Mouse (Mus musculus) midbrain, embryonic 13.5 days (tissue): Measurements from ENCODE around the gene Cggbp1. TPM values are rescaled to one million over a fixed set of nuclear protein-coding genes. Genes with fewer than 3 reads are reported as not detected.

Experiments
- ATAC-seq: fragments of 200-750 bp; cut with Nextera tagmentation; 2 replicates; pipeline ENCODE4 v1.8.0; 2017; ENCODE audit warnings: mild to moderate bottlenecking, moderate TSS enrichment, moderate library complexity
- H3K27ac ChIP-seq: fragments of 300-500 bp; sonication (generic); 2 replicates; pipeline ENCODE4 v1.5.1; 2015; ENCODE audit warnings: inconsistent platforms, mild to moderate bottlenecking, moderate library complexity
- H3K27me3 ChIP-seq: fragments of 300-500 bp; sonication (generic); 2 replicates; pipeline ENCODE4 v1.6.1; 2015; ENCODE audit warnings: mild to moderate bottlenecking, inconsistent platforms
- H3K36me3 ChIP-seq: fragments of 300-500 bp; sonication (generic); 2 replicates; pipeline ENCODE4 v1.6.1; 2015; ENCODE audit warnings: mild to moderate bottlenecking, inconsistent platforms
- H3K4me1 ChIP-seq: fragments of 300-500 bp; sonication (generic); replicated peaks from 2 replicates; pipeline ENCODE4 v1.6.1; 2015; ENCODE audit warnings: inconsistent platforms
- H3K4me2 ChIP-seq: fragments of 300-500 bp; sonication (generic); replicated peaks from 2 replicates; pipeline ENCODE4 v1.6.1; 2015; ENCODE audit warnings: moderate library complexity, mild to moderate bottlenecking, inconsistent platforms
- H3K4me3 ChIP-seq: fragments of 300-500 bp; sonication (generic); replicated peaks from 2 replicates; pipeline ENCODE4 v1.5.1; 2015; ENCODE audit warnings: mild to moderate bottlenecking, inconsistent platforms
- H3K9ac ChIP-seq: fragments of 300-500 bp; sonication (generic); replicated peaks from 2 replicates; pipeline ENCODE4 v1.6.1; 2015; ENCODE audit warnings: mild to moderate bottlenecking, inconsistent platforms
- H3K9me3 ChIP-seq: fragments of 300-500 bp; sonication (generic); 2 replicates; pipeline ENCODE4 v1.6.1; 2016; ENCODE audit warnings: mild to moderate bottlenecking, inconsistent platforms
- WGBS: fragments of 180-500 bp; shearing (Covaris S2); methylation state at CpG from one replicate; pipeline ENCODE4 v1.1.7; 2015; 5-methylcytosine and 5-hydroxymethylcytosine counted together
- polyA plus RNA-seq: library from polyadenylated mRNA; unstranded; fragments of >200 nt; fragmentation: Nextera tagmentation; extraction: Ambion mirVana; gene quantifications from 2 replicates; pipeline ENCODE4 v1.2.1, GENCODE M21; 2015

Cggbp1 gene
- polyA plus RNA-seq, 1 experiment from 2014 or later: 78.9 TPM

- no peak overlapping the region for H3K4me2 ChIP-seq
- H3K27me3 ChIP-seq: no peaks in the 10 kb centered on the region
- H3K4me3 ChIP-seq: no peak overlapping the region
- H3K27ac ChIP-seq: no peak overlapping the region
- no peaks in the 10 kb centered on the region for H3K4me1 ChIP-seq
- no peak overlapping the region for H3K9ac ChIP-seq
- no peaks in the 10 kb centered on the region for H3K9me3 ChIP-seq
- H3K36me3 ChIP-seq: no peaks in the 10 kb centered on the region
- ATAC-seq: no peak
- 54% methylated on average over 2 of the region's 2 CpGs for WGBS
Observed at GRCm38 (mm10) chr16:64903328-64903727, 51.5 kb downstream of the Cggbp1 start.

- H3K36me3 ChIP-seq: no peaks in the 10 kb centered on the region
- H3K27me3 ChIP-seq: no peaks in the 10 kb centered on the region
- H3K4me1 ChIP-seq: no peaks in the 10 kb centered on the region
- H3K4me2 ChIP-seq: no peak overlapping the region
- no peaks in the 10 kb centered on the region for H3K9me3 ChIP-seq
- no peak overlapping the region for H3K27ac ChIP-seq
- WGBS: 42% methylated on average over 3 of the region's 3 CpGs
- no peak overlapping the region for H3K9ac ChIP-seq
- H3K4me3 ChIP-seq: no peak overlapping the region
- no peak for ATAC-seq
Observed at GRCm38 (mm10) chr16:64907112-64907511, 55.3 kb downstream of the Cggbp1 start.

GRCm38 (mm10) chr16:64908747-64909146 is 57.0 kb downstream of the Cggbp1 start:
- Histone ChIP-seq H3K9me3 (no peaks in the 10 kb centered on the region), H3K4me2 (no peak overlapping the region), H3K27ac (no peak overlapping the region), H3K4me1 (no peaks in the 10 kb centered on the region), H3K9ac (no peak overlapping the region), H3K36me3 (no peaks in the 10 kb centered on the region), H3K27me3 (no peaks in the 10 kb centered on the region), H3K4me3 (no peak overlapping the region)
- no peak for ATAC-seq
- 84% methylated on average over 10 of the region's 10 CpGs for WGBS

Other genes with a start within 250 kb of the Cggbp1 start
- not detected in 2 replicates for gene Csnka2ip, start 249.6 kb upstream of the Cggbp1 start, polyA plus RNA-seq
- 22.2 and 24.5 TPM in 2 replicates for gene 4930453N24Rik, start 80.8 kb upstream of the Cggbp1 start, polyA plus RNA-seq
- gene Zfp654, start 344 bp upstream of the Cggbp1 start, polyA plus RNA-seq: 6.2 and 6.8 TPM in 2 replicates